8 mouse cellular contexts compared by ENCODE assay signal in genomic region chrX:141590242-141590641, GRCm38 (mm10).
A peak's percentile ranks its signal among the peaks of the same experiment; 100 is the strongest.
DNase-seq lines count a peak whose midpoint lies in the region; ATAC-seq and TF ChIP-seq lines count a peak whose summit lies in the region.

No protein-coding gene starts in this region.

- no peak for ATAC-seq in hindbrain, embryonic 14.5 days (ENCODE audit: low FRiP score)
- no peak for ATAC-seq in hindbrain, embryonic 16.5 days
- no peak for ATAC-seq in midbrain, postnatal 0 days (ENCODE audit: low FRiP score)
- no peak for ATAC-seq in midbrain, embryonic 15.5 days (replicated peaks)
- no peak for ATAC-seq in stomach, postnatal 0 days (ENCODE audit: low FRiP score, low TSS enrichment)
- ATAC-seq in activated CD4-positive, CD25-positive, alpha-beta regulatory T cell, adult 4 months, result no peak

- WGBS in hindbrain, embryonic 14.5 days, result 29% methylated on average over 3 of the region's 3 CpGs
- WGBS in hindbrain, embryonic 16.5 days, result 37% methylated on average over 3 of the region's 3 CpGs
- 34% methylated on average over 3 of the region's 3 CpGs for WGBS in midbrain, postnatal 0 days
- 31% methylated on average over 3 of the region's 3 CpGs for WGBS in midbrain, embryonic 15.5 days
- WGBS in stomach, postnatal 0 days, result 33% methylated on average over 3 of the region's 3 CpGs

- H3K4me3 ChIP-seq in hindbrain, embryonic 14.5 days (replicated peaks; ENCODE audit: low read length), result no peak overlapping the region
- no peak overlapping the region for H3K4me3 ChIP-seq in hindbrain, embryonic 16.5 days (ENCODE audit: low read length)
- no peak overlapping the region for H3K4me3 ChIP-seq in midbrain, postnatal 0 days (ENCODE audit: low read depth, low read length)
- H3K4me3 ChIP-seq in midbrain, embryonic 15.5 days, result no peak overlapping the region
- no peak overlapping the region for H3K4me3 ChIP-seq in stomach, postnatal 0 days (ENCODE audit: low read depth, low read length)

- no peak overlapping the region for H3K27ac ChIP-seq in hindbrain, embryonic 14.5 days
- no peak overlapping the region for H3K27ac ChIP-seq in hindbrain, embryonic 16.5 days (ENCODE audit: low read depth, low read length)
- no peak overlapping the region for H3K27ac ChIP-seq in midbrain, postnatal 0 days (ENCODE audit: low read depth, low read length)
- H3K27ac ChIP-seq in midbrain, embryonic 15.5 days, result no peak overlapping the region
- no peak overlapping the region for H3K27ac ChIP-seq in stomach, postnatal 0 days (replicated peaks)

- peak; percentile 61 for TF ChIP-seq CTCF in midbrain, postnatal 0 days (IDR thresholded peaks at IDR 0.05)
- peak; percentile 71 for TF ChIP-seq CTCF in stomach, postnatal 0 days (IDR thresholded peaks at IDR 0.05; ENCODE audit: low read depth)

- H3K4me1 ChIP-seq in hindbrain, embryonic 14.5 days (replicated peaks; ENCODE audit: control insufficient read depth, insufficient read depth, low read length), result no peaks in the 10 kb centered on the region
- no peaks in the 10 kb centered on the region for H3K4me1 ChIP-seq in hindbrain, embryonic 16.5 days (ENCODE audit: control insufficient read depth, insufficient read depth, low read depth, low read length)
- H3K4me1 ChIP-seq in midbrain, postnatal 0 days (ENCODE audit: insufficient read depth, low read length), result no peaks in the 10 kb centered on the region
- no peaks in the 10 kb centered on the region for H3K4me1 ChIP-seq in midbrain, embryonic 15.5 days
- H3K4me1 ChIP-seq in stomach, postnatal 0 days (replicated peaks; ENCODE audit: control insufficient read depth, insufficient read depth), result no peaks in the 10 kb centered on the region

- no peak overlapping the region for H3K9ac ChIP-seq in hindbrain, embryonic 14.5 days
- H3K9ac ChIP-seq in hindbrain, embryonic 16.5 days (ENCODE audit: low read depth, low read length), result no peak overlapping the region
- H3K9ac ChIP-seq in midbrain, postnatal 0 days (replicated peaks; ENCODE audit: low read length, poor library complexity, severe bottlenecking), result no peak overlapping the region
- no peak overlapping the region for H3K9ac ChIP-seq in midbrain, embryonic 15.5 days
- H3K9ac ChIP-seq in stomach, postnatal 0 days (ENCODE audit: low read length), result no peak overlapping the region

- H3K4me2 ChIP-seq in hindbrain, embryonic 14.5 days (replicated peaks), result no peak overlapping the region
- H3K4me2 ChIP-seq in hindbrain, embryonic 16.5 days (ENCODE audit: low read length), result no peak overlapping the region
- no peak overlapping the region for H3K4me2 ChIP-seq in midbrain, postnatal 0 days (ENCODE audit: low read depth, low read length, poor library complexity, severe bottlenecking)
- no peak overlapping the region for H3K4me2 ChIP-seq in midbrain, embryonic 15.5 days
- H3K4me2 ChIP-seq in stomach, postnatal 0 days (replicated peaks; ENCODE audit: low read depth), result no peak overlapping the region

- H3K9me3 ChIP-seq in hindbrain, embryonic 14.5 days (ENCODE audit: control insufficient read depth, low read length), result no peaks in the 10 kb centered on the region
- no peaks in the 10 kb centered on the region for H3K9me3 ChIP-seq in hindbrain, embryonic 16.5 days (ENCODE audit: control insufficient read depth, low read length)
- H3K9me3 ChIP-seq in midbrain, postnatal 0 days (ENCODE audit: low read length), result no peaks in the 10 kb centered on the region
- H3K9me3 ChIP-seq in midbrain, embryonic 15.5 days, result no peaks in the 10 kb centered on the region
- no peaks in the 10 kb centered on the region for H3K9me3 ChIP-seq in stomach, postnatal 0 days (ENCODE audit: control insufficient read depth, low read length)

- H3K36me3 ChIP-seq in hindbrain, embryonic 14.5 days (replicated peaks; ENCODE audit: control insufficient read depth, insufficient read depth), result no peaks in the 10 kb centered on the region
- H3K36me3 ChIP-seq in hindbrain, embryonic 16.5 days (ENCODE audit: control insufficient read depth, insufficient read depth, low read length), result no peaks in the 10 kb centered on the region
- H3K36me3 ChIP-seq in midbrain, postnatal 0 days (ENCODE audit: insufficient read depth, low read length), result no peaks in the 10 kb centered on the region
- no peaks in the 10 kb centered on the region for H3K36me3 ChIP-seq in midbrain, embryonic 15.5 days (replicated peaks)
- no peaks in the 10 kb centered on the region for H3K36me3 ChIP-seq in stomach, postnatal 0 days (ENCODE audit: control insufficient read depth, insufficient read depth, low read length)

- no peak for TF ChIP-seq EP300 in stomach, postnatal 0 days (optimal IDR thresholded peaks at IDR 0.05)

- no peaks in the 10 kb centered on the region; the same call in 1 of the 2 replicates for H3K27me3 ChIP-seq in hindbrain, embryonic 14.5 days (ENCODE audit: control insufficient read depth, insufficient read depth, low read length)
- no peaks in the 10 kb centered on the region for H3K27me3 ChIP-seq in hindbrain, embryonic 16.5 days (replicated peaks; ENCODE audit: control insufficient read depth, insufficient read depth, low read length)
- H3K27me3 ChIP-seq in midbrain, postnatal 0 days (ENCODE audit: insufficient read depth, low read length), result no peaks in the 10 kb centered on the region
- no peaks in the 10 kb centered on the region for H3K27me3 ChIP-seq in midbrain, embryonic 15.5 days (replicated peaks)
- no peaks in the 10 kb centered on the region for H3K27me3 ChIP-seq in stomach, postnatal 0 days (ENCODE audit: control insufficient read depth, insufficient read depth, low read length)

- peak; percentile 29 for DNase-seq in hindbrain, embryonic 14.5 days (ENCODE audit: low spot score)
- peak; percentile 38 for DNase-seq in midbrain, postnatal 0 days (ENCODE audit: low spot score)
- DNase-seq in embryo, embryonic 10.5 days (ENCODE audit: low spot score), result peak; percentile 58
- DNase-seq in stomach, postnatal 0 days (ENCODE audit: low spot score), result no peak
- no peak for DNase-seq in adrenal gland, postnatal 25 days

Comparison
In these comparisons a context has a peak if more than half of its experiments do, and no peak if none do; other contexts are left out.
1. DNase-seq: peak in hindbrain, embryonic 14.5 days (single experiment), midbrain, postnatal 0 days (single experiment) and embryo, embryonic 10.5 days (single experiment); none in stomach, postnatal 0 days (single experiment) and adrenal gland, postnatal 25 days (single experiment).